Mouse (Mus musculus): ENCODE measurements around the gene Olfr53.
"Not testable (repeated sequence)": the region's sequence is repeated elsewhere in the genome, so short reads cannot be mapped to it uniquely, and the experiment has no call there.

Olfr53 gene

DNA sequence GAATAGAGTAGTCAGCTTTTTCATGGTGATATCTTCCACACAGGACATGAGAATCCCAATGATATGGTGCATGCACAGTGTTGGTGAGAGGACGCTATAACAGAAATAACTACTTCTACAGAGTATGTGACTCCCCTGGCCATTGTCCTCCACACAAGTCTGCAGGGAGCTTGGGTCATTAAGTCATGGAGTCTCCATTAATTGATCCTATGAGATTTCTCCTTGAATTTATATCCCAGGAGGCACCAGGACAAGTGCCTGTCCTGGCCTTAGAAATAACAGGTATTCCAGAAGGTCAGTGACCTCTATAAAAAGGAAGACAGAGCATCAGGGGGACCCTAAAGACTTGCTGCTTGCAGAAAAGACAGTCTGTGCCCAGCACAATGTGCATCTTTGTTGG, at the start of gene Olfr53:
Gene Olfr53 (plus strand): TSS at position 301 of the 400 bp plus-strand sequence.
- no peak for DNase-seq (ENCODE audit: low read depth)

DNA sequence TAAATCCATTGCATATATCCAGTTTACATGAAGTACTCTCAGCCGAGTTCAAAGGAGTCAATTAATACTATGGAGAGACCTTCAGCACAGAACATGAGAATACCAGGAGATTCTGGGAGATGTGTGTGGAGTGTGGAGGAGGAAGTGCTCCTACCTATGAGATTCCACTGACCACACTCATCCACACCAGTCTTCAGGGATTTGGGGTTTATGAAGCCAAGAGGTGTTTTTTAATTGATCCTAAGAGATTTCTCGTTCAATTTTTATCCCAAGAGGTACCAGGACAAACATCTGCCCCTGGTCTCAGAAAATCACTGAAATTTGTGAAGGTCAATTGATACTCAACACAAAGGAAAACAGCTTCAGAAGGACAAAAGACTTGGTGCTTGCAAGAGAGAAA, 45.3 kb upstream of the Olfr53 start, which contains the start of gene Olfr46:
Gene Olfr46 (plus strand): TSS at position 301 of the 400 bp plus-strand sequence.
- DNase-seq (ENCODE audit: low read depth), result not testable (repeated sequence)

DNA sequence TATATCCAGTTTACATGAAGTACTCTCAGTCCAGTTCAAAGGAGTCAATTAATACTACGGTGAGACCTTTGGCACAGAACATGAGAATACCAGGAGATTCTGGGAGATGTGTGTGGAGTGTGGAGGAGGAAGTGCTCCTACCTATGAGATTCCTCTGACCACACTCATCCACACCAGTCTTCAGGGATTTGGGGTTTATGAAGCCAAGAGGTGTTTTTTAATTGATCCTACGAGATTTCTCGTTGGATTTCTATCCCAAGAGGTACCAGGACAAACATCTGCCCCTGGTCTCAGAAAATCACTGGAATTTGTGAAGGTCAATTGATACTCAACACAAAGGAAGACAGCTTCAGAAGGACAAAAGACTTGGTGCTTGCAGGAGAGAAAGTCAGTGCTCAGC, 17.6 kb upstream of the Olfr53 start, which contains the start of gene Olfr61:
Gene Olfr61 (plus strand): TSS at position 301 of the 400 bp plus-strand sequence.
- DNase-seq (ENCODE audit: low read depth), result not testable (repeated sequence)

DNA sequence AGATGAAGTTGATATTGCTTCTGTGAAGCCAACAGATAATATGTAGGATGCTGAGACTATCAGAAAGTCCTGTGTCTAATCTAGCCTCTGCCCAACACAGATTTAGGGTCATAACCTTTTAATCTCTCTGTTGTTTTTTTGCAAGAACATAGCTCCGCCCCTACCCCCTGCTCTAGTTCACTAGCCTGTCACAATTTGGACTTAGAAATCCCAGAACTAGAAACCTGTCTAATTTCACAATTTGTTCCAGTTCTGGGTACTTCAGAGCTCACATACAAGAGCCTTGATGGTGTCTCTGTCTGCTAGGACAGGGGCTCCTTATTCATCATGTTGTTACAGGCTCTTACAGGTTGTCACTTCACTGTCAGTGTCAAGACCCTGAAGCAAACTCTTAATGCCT, 15.7 kb upstream of the Olfr53 start:
- DNase-seq (ENCODE audit: low read depth), result no peak

DNA sequence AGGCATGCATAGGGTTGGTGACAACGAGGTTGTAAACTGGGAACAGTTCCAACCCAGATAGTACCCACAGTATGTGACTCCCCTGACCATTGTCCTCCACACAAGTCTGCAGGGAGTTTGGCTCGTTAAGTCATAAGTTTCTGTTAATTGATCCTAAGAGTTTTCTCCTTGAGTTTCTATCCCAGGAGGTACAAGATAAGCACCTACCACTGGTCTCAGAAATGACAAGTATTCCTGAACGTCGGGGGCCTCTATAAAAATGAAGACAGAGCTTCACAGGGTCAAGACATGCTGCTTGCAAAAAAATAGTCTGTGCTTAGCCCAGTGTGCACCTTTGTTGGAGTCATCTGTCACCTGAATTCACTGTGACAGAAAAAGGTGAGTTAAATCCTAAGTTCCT, 13.4 kb downstream of the Olfr53 start, which contains the start of gene Olfr539:
Gene Olfr539 (plus strand): TSS at position 301 of the 400 bp plus-strand sequence.
- no peak for DNase-seq (ENCODE audit: low read depth)

DNA sequence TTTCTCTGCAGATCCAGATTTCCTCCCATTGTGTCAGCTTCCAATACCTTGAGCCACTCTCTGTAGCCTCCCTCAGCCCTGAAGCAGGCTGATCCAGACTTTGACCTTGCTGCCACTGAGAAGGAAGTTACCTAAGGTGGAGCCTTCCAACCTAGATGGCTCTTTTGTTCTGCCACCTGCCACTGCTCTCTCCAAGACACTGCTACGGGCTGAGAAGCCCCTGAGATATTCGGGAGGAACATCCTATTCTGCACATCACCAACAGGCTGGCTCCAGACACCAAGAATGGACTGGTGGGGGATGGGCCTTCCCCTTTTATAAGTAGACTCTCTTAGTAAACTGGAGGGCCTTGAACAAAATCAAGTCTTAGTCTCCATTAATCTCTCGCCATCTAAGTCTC, 24.4 kb downstream of the Olfr53 start:
- not testable (repeated sequence) for DNase-seq (ENCODE audit: low read depth)

DNA sequence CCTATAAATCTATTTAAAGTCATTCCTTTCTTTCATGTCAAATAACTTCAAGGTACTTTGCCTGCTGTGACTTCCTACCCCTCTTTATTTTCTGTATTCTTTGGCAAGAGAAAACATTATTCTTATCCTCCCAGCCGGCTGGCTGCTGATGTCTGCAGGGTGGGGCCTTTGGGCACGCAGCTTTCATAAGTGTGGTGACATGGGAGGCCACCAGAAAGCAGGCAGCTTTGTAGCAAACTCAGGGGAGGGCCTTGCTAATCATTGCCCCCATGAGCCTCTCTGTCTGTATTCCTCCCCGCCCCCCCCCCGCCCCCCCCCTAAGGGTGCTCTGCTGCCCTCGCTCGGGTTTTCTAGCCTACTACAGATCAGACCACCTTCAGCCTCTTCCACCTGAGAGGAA, 29.6 kb downstream of the Olfr53 start:
- DNase-seq (ENCODE audit: low read depth), result no peak

DNA sequence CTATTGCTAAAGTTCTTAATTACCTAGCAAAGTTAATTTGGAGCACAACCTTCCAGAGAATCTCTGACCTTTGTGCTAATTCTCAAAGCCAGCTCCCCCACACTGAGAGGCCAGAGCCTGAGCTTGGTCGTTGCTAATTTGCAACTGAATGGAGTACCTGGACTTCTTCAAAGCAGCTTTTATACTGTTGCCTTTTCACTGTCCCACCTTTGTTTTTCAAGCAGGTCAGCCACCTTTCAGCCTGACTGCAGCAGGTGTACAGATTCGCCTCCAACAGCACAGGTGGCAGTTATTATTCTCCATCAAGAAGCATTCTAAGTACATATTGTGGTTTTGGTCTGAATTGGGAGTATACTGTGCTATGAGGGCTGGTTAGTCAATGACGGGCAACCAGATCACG, 33.3 kb downstream of the Olfr53 start:
- DNase-seq (ENCODE audit: low read depth), result not testable (repeated sequence)

DNA sequence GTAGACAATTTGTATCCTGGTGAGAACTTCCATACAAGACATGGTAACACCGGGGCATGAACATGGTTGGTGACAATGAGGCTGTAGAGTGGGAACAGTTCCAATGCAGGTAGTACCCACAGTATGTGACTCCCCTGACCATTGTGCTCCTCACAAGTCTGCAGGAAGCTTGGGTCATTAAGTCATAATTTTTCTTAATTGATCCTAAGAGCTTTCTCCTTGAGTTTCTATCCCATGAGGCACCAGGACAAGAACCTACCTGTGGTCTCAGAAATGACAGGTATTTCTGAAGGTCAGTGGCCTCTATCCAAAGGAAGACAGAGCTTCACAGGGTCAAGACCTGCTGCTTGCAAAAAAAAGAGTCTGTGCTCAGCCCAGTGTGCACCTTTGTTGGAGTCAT, 35.4 kb downstream of the Olfr53 start, which contains the start of gene Olfr45:
Gene Olfr45 (plus strand): TSS at position 301 of the 400 bp plus-strand sequence.
- DNase-seq (ENCODE audit: low read depth), result no peak

DNA sequence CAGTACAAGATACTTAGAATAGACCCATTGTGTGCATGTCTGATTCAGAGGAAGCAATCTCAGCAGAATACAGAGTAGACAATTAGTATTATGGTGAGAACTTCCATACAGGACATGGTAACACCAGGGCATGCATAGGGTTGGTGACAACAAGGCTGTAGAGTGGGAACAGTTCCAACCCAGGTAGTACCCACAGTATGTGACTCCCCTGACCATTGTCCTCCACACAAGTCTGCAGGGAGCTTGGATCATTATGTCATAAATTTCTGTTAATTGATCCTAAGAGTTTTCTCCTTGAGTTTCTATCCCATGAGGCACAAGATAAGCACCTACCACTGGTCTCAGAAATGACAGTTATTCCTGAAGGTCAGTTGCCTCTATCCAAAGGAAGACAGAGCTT, 50.7 kb downstream of the Olfr53 start, which contains the start of gene Olfr541:
Gene Olfr541 (plus strand): TSS at position 301 of the 400 bp plus-strand sequence.
- no peak for DNase-seq (ENCODE audit: low read depth)
